Mouse (Mus musculus): ENCODE measurements around the gene Camkv.

Gene Camkv

GRCm38 (mm10) chr9:107935374-107935773, at the start of gene Camkv:
TSS of gene Camkv (plus strand) at chr9:107935674.
- in situ Hi-C loops (cut with MboI; ENCODE audit: unreplicated experiment in 2 of 2) = no loop called here

GRCm38 (mm10) chr9:107887804-107888266, 47.6 kb upstream of the Camkv start, which contains the start of gene Mon1a:
TSS of gene Mon1a (plus strand) at chr9:107888151.
- in situ Hi-C loops (cut with MboI; ENCODE audit: unreplicated experiment in 2 of 2) = no loop called here

GRCm38 (mm10) chr9:107888267-107888850, 47.1 kb upstream of the Camkv start:
- in situ Hi-C loops (cut with MboI; ENCODE audit: unreplicated experiment in 2 of 2) = no loop called here

- in situ Hi-C loops (cut with MboI; ENCODE audit: unreplicated experiment in 2 of 2) = loop anchor here in 1 of 2 experiments (10.0 kb wide), 1 partner anchor 315 kb away; no protein-coding TSS in a partner anchor
These were observed 45.2 kb upstream of the Camkv start for GRCm38 (mm10) chr9:107890260-107890659.

GRCm38 (mm10) chr9:107891023-107891422, 44.5 kb upstream of the Camkv start:
- in situ Hi-C loops (cut with MboI; ENCODE audit: unreplicated experiment in 2 of 2) = loop anchor here in 1 of 2 experiments (10.0 kb wide), 1 partner anchor 314 kb away; no protein-coding TSS in a partner anchor

GRCm38 (mm10) chr9:107898563-107898962, 36.9 kb upstream of the Camkv start:
- in situ Hi-C loops (cut with MboI; ENCODE audit: unreplicated experiment in 2 of 2) = loop anchor here in 1 of 2 experiments (10.0 kb wide), 1 partner anchor 306 kb away; no protein-coding TSS in a partner anchor

GRCm38 (mm10) chr9:107899855-107900254, 35.6 kb upstream of the Camkv start:
- in situ Hi-C loops (cut with MboI; ENCODE audit: unreplicated experiment in 2 of 2) = loop anchor here (5.0 to 10.0 kb wide), 2 partner anchors 167 to 305 kb away; no protein-coding TSS in a partner anchor

GRCm38 (mm10) chr9:107900840-107901626, 34.4 kb upstream of the Camkv start:
- in situ Hi-C loops (cut with MboI; ENCODE audit: unreplicated experiment in 2 of 2) = loop anchor here (5.0 kb wide), 1 partner anchor 166 kb away; no protein-coding TSS in a partner anchor

GRCm38 (mm10) chr9:107901627-107901914, 33.9 kb upstream of the Camkv start:
- in situ Hi-C loops (cut with MboI; ENCODE audit: unreplicated experiment in 2 of 2) = loop anchor here (5.0 kb wide), 1 partner anchor 166 kb away; no protein-coding TSS in a partner anchor

GRCm38 (mm10) chr9:107904726-107905125, 30.7 kb upstream of the Camkv start:
- in situ Hi-C loops (cut with MboI; ENCODE audit: unreplicated experiment in 2 of 2) = loop anchor here (5.0 kb wide), 1 partner anchor 163 kb away; no protein-coding TSS in a partner anchor

- in situ Hi-C loops (cut with MboI; ENCODE audit: unreplicated experiment in 2 of 2) = no loop called here
These were observed 29.1 kb upstream of the Camkv start, which contains the start of gene Mst1r for GRCm38 (mm10) chr9:107906252-107906966. TSS of gene Mst1r (plus strand) at chr9:107906873.

- in situ Hi-C loops (cut with MboI; ENCODE audit: unreplicated experiment in 2 of 2) = no loop called here
These were observed 28.3 kb upstream of the Camkv start for GRCm38 (mm10) chr9:107906967-107907800.

GRCm38 (mm10) chr9:107907801-107908120, 27.7 kb upstream of the Camkv start:
- in situ Hi-C loops (cut with MboI; ENCODE audit: unreplicated experiment in 2 of 2) = no loop called here

- in situ Hi-C loops (cut with MboI; ENCODE audit: unreplicated experiment in 2 of 2) = no loop called here
These were observed 26.9 kb upstream of the Camkv start for GRCm38 (mm10) chr9:107908410-107909158.

- in situ Hi-C loops (cut with MboI; ENCODE audit: unreplicated experiment in 2 of 2) = loop anchor here in 1 of 2 experiments (5.0 kb wide), 1 partner anchor 37 kb away; no protein-coding TSS in a partner anchor
These were observed 25.3 kb upstream of the Camkv start for GRCm38 (mm10) chr9:107910025-107910769.

- in situ Hi-C loops (cut with MboI; ENCODE audit: unreplicated experiment in 2 of 2) = loop anchor here in 1 of 2 experiments (5.0 kb wide), 1 partner anchor 32 kb away; no protein-coding TSS in a partner anchor
These were observed 20.6 kb upstream of the Camkv start for GRCm38 (mm10) chr9:107914764-107915420.

- in situ Hi-C loops (cut with MboI; ENCODE audit: unreplicated experiment in 2 of 2) = no loop called here
These were observed 17.4 kb upstream of the Camkv start for GRCm38 (mm10) chr9:107917895-107918608.
